Mouse (Mus musculus): ENCODE results near the gene Trim29. TPM values are rescaled to one million over a fixed set of nuclear protein-coding genes. Genes with fewer than 3 reads are reported as not detected.

Trim29 gene
- total RNA-seq, 2 experiments from 2014 or later, result 0.37 to 0.40 TPM

- no peak for DNase-seq
Measured at GRCm38 (mm10) chr9:43315320-43315950, 4.8 kb downstream of the Trim29 start.

- DNase-seq, result no peak
Measured at GRCm38 (mm10) chr9:43316466-43316865, 5.8 kb downstream of the Trim29 start.

GRCm38 (mm10) chr9:43318661-43319060, 8.0 kb downstream of the Trim29 start:
- DNase-seq, result no peak

GRCm38 (mm10) chr9:43321951-43322350, 11.3 kb downstream of the Trim29 start:
- no peak for DNase-seq

- no peak for DNase-seq
Measured at GRCm38 (mm10) chr9:43322666-43323065, 12.0 kb downstream of the Trim29 start.

- no peak for DNase-seq
Measured at GRCm38 (mm10) chr9:43325486-43325885, 14.8 kb downstream of the Trim29 start.

- DNase-seq, result no peak
Measured at GRCm38 (mm10) chr9:43326015-43326631, 15.5 kb downstream of the Trim29 start.

GRCm38 (mm10) chr9:43327182-43328129, 16.8 kb downstream of the Trim29 start:
- no peak for DNase-seq

- DNase-seq, result peak in 1 of 2 experiments; percentile 32
Measured at GRCm38 (mm10) chr9:43330426-43330825, 19.8 kb downstream of the Trim29 start.

GRCm38 (mm10) chr9:43331476-43332471, 21.1 kb downstream of the Trim29 start:
- peak; percentile 60 to 73 for DNase-seq

GRCm38 (mm10) chr9:43334476-43334875, 23.8 kb downstream of the Trim29 start:
- peak in 1 of 2 experiments; percentile 23 for DNase-seq

GRCm38 (mm10) chr9:43337636-43338035, 27.0 kb downstream of the Trim29 start:
- no peak for DNase-seq

GRCm38 (mm10) chr9:43338067-43338466, 27.4 kb downstream of the Trim29 start:
- DNase-seq, result no peak

- DNase-seq, result peak; percentile 72 to 80
Measured at GRCm38 (mm10) chr9:43339614-43340020, 29.0 kb downstream of the Trim29 start.

- DNase-seq, result no peak
Measured at GRCm38 (mm10) chr9:43350089-43350488, 39.4 kb downstream of the Trim29 start.

GRCm38 (mm10) chr9:43351015-43351414, 40.4 kb downstream of the Trim29 start:
- no peak for DNase-seq

GRCm38 (mm10) chr9:43357011-43357410, 46.4 kb downstream of the Trim29 start:
- DNase-seq, result no peak

GRCm38 (mm10) chr9:43358591-43359323, 48.1 kb downstream of the Trim29 start:
- DNase-seq, result no peak

- DNase-seq, result no peak
Measured at GRCm38 (mm10) chr9:43368781-43369180, 58.1 kb downstream of the Trim29 start.

GRCm38 (mm10) chr9:43383871-43384270, 73.2 kb downstream of the Trim29 start:
- no peak for DNase-seq

- DNase-seq, result no peak
Measured at GRCm38 (mm10) chr9:43384400-43384799, 73.8 kb downstream of the Trim29 start.

All from layer of hippocampus, postnatal 36 days (tissue).